Mouse (Mus musculus) ovary, postnatal 14 days (tissue): ENCODE results near the gene Erp27.

ENCODE experiments used
- DNase-seq: peaks from one replicate; pipeline ENCODE4 v3.0.0; 2022; ENCODE audit warnings: low spot score

Gene Erp27

GRCm38 (mm10) chr6:136939326-136940187, 17.6 kb upstream of the Erp27 start:
- DNase-seq: no peak

- DNase-seq: no peak
Observed at GRCm38 (mm10) chr6:136938331-136939126, 16.5 kb upstream of the Erp27 start.

- DNase-seq: no peak
Observed at GRCm38 (mm10) chr6:136937117-136937516, 15.1 kb upstream of the Erp27 start.

GRCm38 (mm10) chr6:136936361-136936760, 14.4 kb upstream of the Erp27 start:
- no peak for DNase-seq

DNA sequence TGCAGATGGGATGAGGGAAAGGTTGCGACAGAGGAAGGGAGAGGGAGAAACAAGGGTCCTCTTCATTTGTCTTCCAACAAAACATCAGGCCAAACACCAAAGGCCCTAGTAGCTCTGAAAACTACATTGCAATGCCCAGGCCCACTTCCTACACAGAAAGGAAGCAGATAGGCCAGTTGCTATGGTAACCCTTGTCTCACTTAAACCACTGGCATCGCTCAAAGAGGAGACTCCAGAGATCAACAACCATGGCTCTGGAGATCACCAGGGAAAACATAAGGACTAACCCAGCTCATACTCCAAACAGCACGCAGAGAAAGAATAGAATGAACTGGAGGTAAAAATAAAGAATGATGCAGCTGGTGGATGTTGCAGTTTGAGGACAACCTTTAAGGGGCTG, 13.3 kb upstream of the Erp27 start:
- no peak for DNase-seq

GRCm38 (mm10) chr6:136934068-136934467, 12.1 kb upstream of the Erp27 start:
- no peak for DNase-seq

DNA sequence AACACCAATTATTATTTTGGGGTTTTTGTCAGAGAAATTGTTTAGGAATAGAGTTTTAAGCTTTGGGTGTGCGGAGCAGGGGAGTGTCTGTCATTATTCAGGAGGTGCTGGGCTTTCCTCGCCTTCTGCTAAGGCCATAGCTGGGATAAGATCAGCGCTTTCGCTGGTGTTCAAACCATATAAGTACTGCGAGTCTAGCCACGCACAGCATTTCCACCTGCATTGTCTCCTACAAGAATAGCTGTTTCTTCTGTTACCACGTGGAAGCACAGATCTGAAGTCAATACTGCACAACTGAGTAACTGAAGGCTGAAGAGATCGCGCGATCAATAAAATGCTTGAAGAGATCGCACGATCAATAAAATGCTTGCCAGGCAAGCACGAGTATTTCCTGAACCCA, 9.3 kb upstream of the Erp27 start:
- DNase-seq: no peak

- no peak for DNase-seq
Observed at GRCm38 (mm10) chr6:136930677-136931076, 8.7 kb upstream of the Erp27 start.

- DNase-seq: no peak
Observed at GRCm38 (mm10) chr6:136927626-136928025, 5.6 kb upstream of the Erp27 start.

- no peak for DNase-seq
Observed at GRCm38 (mm10) chr6:136925049-136925448, 3.1 kb upstream of the Erp27 start.

DNA sequence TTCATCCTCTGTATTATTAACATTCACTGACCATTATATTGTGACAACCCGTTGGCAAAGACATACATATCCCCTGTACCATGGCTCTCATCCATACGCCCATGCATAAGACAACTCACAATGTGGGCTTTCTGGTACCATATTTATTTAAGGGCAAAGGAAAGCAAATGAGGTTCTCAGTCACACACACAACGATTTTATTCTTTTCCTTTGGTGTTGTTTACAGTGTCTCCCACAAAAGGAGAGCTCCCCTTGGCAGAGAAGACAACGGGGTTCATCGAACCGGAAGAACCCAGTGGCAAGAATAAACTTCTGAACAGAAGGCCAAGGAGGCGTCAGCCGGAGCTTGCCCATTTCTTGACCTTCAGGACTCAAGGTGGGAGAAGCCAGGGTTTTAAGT, 1.6 kb upstream of the Erp27 start, which contains the start of gene Pde6h:
Gene Pde6h, plus strand, starts transcription at position 301 of the 400 bp plus-strand sequence.
- DNase-seq: no peak

DNA sequence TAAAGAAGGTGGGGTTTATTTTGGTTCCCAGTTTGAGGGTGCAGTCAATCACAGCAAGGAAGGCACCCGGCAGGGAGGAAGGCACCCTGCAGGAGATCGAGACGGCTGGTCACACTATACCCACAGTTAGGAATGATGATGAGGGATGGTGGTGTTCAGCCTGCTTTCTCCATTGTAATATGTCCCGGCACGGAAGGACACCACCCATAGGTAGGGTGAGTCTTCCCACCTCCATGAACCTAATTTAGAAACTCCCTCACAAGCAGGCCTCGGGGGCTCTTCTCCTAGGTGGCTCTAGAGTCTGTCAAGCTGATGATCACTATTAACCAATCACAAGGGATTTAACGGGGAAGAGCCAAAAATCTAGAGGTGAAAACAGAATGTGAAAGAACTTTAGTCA, 891 bp upstream of the Erp27 start:
- DNase-seq: no peak

DNA sequence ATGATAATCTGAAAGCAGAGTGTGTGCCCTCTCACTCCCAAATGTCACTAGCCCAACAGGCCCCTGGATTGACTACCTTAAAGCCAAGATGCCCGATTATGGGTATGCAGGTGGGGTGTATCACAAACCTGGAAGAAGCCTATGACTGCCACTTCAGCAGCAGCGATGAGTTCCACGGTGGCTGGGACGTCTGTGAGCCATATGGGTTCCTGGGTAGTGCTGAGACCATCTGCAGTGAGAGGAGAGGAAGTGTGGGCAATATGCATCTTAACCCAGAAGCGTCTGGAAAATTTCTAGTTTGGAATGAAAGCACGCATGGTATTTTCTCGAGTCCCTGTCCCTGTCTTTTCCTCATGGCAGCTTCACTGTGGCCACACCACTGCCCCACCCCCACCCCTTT, 379 bp downstream of the Erp27 start:
- no peak for DNase-seq

DNA sequence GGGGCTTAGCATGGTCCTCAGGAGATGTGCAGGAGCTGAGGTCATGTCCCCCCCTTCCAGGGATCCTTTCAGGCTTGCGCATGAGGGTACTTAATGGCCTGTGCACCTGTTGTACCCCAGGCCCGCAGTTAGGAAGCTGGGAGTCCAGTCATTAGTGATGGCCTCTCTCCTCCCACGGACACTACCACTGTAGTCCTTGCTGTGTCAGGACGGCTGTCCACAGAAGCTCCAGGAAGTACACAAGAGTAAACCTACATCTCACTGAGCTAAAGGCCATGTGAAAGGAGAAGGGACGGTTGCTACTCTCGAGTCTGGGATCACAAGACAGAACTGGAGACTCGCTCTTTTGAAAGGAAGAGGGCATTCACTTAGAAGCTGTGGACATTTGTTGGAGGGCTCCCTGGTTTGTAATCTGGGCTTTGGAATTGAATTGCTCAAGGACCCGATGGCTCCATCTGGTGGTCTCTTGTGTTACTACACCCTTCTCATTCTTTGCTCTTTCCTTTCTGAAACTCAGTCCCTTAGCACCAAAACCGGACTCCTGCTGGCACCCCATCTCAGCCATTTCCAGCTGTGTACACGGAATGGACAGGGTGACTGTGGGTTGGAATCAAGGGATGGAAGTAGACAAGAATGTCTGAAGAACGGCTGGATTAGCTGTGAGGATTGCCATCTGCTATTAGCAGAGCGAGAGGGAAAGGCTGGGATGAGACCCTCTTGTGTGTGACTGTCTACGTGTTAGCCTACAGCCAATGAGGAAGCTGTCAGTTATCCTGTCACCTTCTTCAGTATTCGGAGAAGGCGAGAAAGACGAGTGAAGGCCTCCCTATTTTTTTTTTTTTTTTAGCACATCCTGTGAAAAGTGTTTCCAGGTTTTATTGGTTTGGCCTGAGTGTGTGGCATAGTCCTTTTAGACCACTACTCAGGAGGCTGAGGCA, 1.4 kb downstream of the Erp27 start:
- DNase-seq: peak; percentile 80

DNA sequence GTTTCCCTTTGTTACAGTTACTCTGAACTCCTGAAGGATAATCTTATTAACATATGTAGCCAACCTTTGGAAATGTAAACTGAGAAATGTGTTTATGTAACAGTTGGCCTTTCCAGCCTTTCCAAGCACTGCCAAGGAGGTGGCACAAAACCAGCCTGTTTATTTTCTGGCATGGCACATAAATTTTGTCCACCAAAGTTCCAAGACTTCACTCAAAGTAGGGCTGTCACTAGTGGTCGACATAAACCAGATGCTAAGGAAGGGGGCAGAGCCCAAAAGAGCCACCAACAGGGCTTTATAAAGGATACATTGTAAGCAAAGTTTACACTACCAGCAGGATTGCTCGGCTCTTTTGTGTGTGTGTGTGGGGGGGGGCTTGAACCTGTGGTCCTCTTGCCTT, 4.1 kb downstream of the Erp27 start:
- DNase-seq: no peak

DNA sequence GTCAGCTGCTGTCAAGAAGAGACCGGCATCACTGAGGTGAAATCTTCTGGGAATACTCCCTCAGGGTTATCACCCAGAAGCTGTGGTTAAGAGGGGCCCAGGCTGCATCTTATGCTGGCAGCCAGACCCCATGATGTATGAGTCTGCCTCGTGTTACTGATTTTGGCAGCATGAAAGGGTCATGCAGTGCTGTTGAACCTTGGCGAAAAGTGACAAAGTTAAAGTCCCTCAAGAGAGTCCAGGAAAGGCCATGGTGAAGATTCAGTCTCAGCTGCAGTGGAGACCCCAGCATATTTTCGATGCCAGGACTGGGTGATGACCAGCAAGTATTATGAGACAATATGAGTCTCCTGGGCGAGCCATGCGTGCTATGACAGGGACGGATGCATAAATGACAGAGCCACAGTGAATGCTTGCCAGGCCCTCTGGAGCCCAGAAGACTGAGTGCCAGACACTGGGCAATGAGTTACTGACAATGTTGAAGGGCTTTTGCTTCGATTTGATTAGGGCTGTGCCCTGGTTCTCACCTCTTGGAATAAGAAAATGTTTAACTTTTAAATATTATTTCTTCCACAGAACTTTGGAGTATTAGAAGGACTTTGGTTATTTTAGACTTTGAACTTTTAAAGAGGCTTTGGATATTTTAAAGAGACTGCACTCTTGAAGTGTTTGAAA, 6.1 kb downstream of the Erp27 start:
- DNase-seq: no peak

GRCm38 (mm10) chr6:136914234-136914633, 7.7 kb downstream of the Erp27 start:
- DNase-seq: no peak

- DNase-seq: no peak
Observed at GRCm38 (mm10) chr6:136913384-136914126, 8.4 kb downstream of the Erp27 start.

GRCm38 (mm10) chr6:136912751-136913265, 9.2 kb downstream of the Erp27 start:
- no peak for DNase-seq

DNA sequence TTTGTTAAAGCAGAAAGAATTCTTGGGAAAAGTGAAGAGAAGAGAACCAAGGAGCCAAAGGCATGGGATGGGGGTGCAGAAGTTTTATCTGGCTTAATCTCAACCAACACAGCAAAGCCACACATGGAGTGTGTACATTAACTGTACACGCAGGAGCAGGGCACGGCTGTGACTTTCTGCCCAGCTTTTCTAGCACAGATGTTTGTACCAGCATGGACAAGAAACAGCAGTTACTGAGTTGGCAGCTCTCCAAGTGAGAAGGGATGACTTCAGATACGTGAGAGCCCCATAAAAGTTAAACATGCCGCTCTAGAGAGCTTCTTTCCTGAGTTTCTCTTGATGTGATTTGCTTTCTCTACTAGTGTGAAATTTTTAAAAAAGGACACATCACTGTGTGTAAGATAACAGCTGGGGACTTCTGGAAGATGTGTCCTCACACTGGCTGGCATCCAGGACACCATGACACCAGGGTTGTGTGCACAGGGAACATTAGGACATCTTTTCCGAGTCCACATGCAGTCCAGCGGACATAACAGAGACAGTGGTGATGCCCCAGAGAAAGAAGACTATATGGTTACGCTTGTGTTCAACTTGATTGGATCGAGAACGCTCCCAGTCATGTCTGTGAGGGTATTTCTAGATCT, 11.6 kb downstream of the Erp27 start:
- DNase-seq: no peak
